In the genomic region with DNA sequence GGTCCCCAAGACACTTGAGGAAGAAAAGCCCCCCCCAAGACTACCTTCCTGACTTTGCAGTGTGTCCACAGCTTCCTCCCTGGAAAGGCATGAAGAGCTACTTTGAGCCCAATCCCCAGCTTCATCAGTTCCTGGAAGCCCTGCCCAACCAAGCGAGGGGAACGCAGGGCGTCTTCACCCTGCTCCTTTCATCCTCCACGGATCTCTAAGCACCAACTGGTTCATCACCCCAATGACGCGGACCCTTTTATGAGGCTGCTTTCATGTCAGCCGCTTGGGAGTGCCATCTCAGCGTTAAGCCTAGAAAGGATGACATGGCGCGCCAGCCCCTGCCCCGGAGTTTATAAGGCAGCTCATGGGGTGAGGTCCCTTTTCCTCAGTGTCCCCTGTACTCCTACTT, we compare ENCODE assay signal across 8 mouse cellular contexts. TPM values are rescaled to one million over a fixed set of nuclear protein-coding genes. Genes with fewer than 3 reads are reported as not detected.
A peak's percentile ranks its signal among the peaks of the same experiment; 100 is the strongest.
DNase-seq lines count a peak whose midpoint lies in the region; ATAC-seq and TF ChIP-seq lines count a peak whose summit lies in the region.

A gene (minus strand): TSS at position 187 of the 400 bp plus-strand sequence.

- H3K9me3 ChIP-seq in ES-Bruce4 (replicated peaks; ENCODE audit: control insufficient read depth, insufficient read depth, low read length, poor library complexity, severe bottlenecking), result no peaks in the 10 kb centered on the region
- H3K9me3 ChIP-seq in forebrain, embryonic 10.5 days, result no peaks in the 10 kb centered on the region
- no peaks in the 10 kb centered on the region for H3K9me3 ChIP-seq in limb, embryonic 13.5 days

- no peak for TF ChIP-seq EP300 in ES-Bruce4 (IDR thresholded peaks at IDR 0.05; ENCODE audit: insufficient read depth, low read depth, low read length)

- no peak for TF ChIP-seq POLR2A in ES-Bruce4 (IDR thresholded peaks at IDR 0.05; ENCODE audit: insufficient read depth, low read length)

- no peaks in the 10 kb centered on the region for H3K36me3 ChIP-seq in ES-Bruce4 (ENCODE audit: control insufficient read depth, insufficient read depth, low read length, poor library complexity, severe bottlenecking)
- peaks cover 26% of the 10 kb centered on the region for H3K36me3 ChIP-seq in forebrain, embryonic 10.5 days (replicated peaks)
- H3K36me3 ChIP-seq in limb, embryonic 13.5 days, result peaks cover 12% of the 10 kb centered on the region

- no peaks in the 10 kb centered on the region for H3K27me3 ChIP-seq in ES-Bruce4 (ENCODE audit: control insufficient read depth, insufficient read depth, low read length, poor library complexity, severe bottlenecking)
- H3K27me3 ChIP-seq in forebrain, embryonic 10.5 days (ENCODE audit: poor library complexity, severe bottlenecking), result no peaks in the 10 kb centered on the region
- H3K27me3 ChIP-seq in limb, embryonic 13.5 days, result no peaks in the 10 kb centered on the region

- no peak for TF ChIP-seq CTCF in ES-Bruce4 (IDR thresholded peaks at IDR 0.05; ENCODE audit: low read depth, low read length)

- 5% methylated on average over 11 of the region's 11 CpGs for WGBS in forebrain, embryonic 10.5 days
- WGBS in limb, embryonic 13.5 days, result 3% methylated on average over 11 of the region's 11 CpGs

- ATAC-seq in limb, embryonic 13.5 days (ENCODE audit: low FRiP score, low read depth), result no peak
- ATAC-seq in neutrophil, adult 5-6 weeks (ENCODE audit: extremely low read depth, insufficient number of reproducible peaks, low FRiP score, poor library complexity, severe bottlenecking), result no peak

- peak within 1 kb of the TSS; percentile 89 for H3K9ac ChIP-seq in ES-Bruce4 (ENCODE audit: low read depth, poor library complexity, severe bottlenecking)
- H3K9ac ChIP-seq in limb, embryonic 13.5 days, result peak within 1 kb of the TSS; percentile 92

- peak within 1 kb of the TSS; percentile 100 for H3K4me3 ChIP-seq in ES-Bruce4 (ENCODE audit: low read depth, low read length)
- H3K4me3 ChIP-seq in forebrain, embryonic 10.5 days, result peak within 1 kb of the TSS; percentile 93
- peak within 1 kb of the TSS; percentile 95 for H3K4me3 ChIP-seq in limb, embryonic 13.5 days

- no peaks in the 10 kb centered on the region for H3K4me1 ChIP-seq in ES-Bruce4 (ENCODE audit: control insufficient read depth, insufficient read depth, low read length)
- H3K4me1 ChIP-seq in forebrain, embryonic 10.5 days, result peaks cover 43% of the 10 kb centered on the region
- peaks cover 32% of the 10 kb centered on the region for H3K4me1 ChIP-seq in limb, embryonic 13.5 days

- H3K27ac ChIP-seq in ES-Bruce4 (ENCODE audit: insufficient read depth, low read length), result peak within 1 kb of the TSS; percentile 95
- H3K27ac ChIP-seq in forebrain, embryonic 10.5 days, result peak within 1 kb of the TSS; percentile 96
- H3K27ac ChIP-seq in limb, embryonic 13.5 days, result peak within 1 kb of the TSS; percentile 95

- DNase-seq in frontal cortex, adult 2 months (ENCODE audit: extremely low spot score in 1 of 2, low spot score in 1 of 2), result no peak
- no peak for DNase-seq in frontal cortex, postnatal 25 days (ENCODE audit: low spot score in 2 of 2)
- DNase-seq in forebrain, embryonic 10.5 days (ENCODE audit: extremely low spot score, low spot score), result no peak
- no peak for DNase-seq in heart, postnatal 4 days
- no peak for DNase-seq in natural killer cell, adult 2 months (ENCODE audit: low spot score in 2 of 2)

- peak within 1 kb of the TSS; percentile 86 for H3K4me2 ChIP-seq in limb, embryonic 13.5 days (replicated peaks)

RNA-seq across cellular contexts. Expression of the gene that starts here (rescaled TPM):
- polyA plus RNA-seq in frontal cortex, adult 2 months (2012; rRNA removed), result 224 and 228 TPM in 2 replicates
- 369 and 376 TPM in 2 replicates for polyA plus RNA-seq in ES-Bruce4 (2011; ENCODE audit: insufficient read depth, insufficient read length, low read depth, missing spikeins)
- polyA plus RNA-seq in forebrain, embryonic 10.5 days (2016; fragmentation: Nextera tagmentation; extraction: Ambion mirVana), result 286 and 289 TPM in 2 replicates
- total RNA-seq in heart, postnatal 4 days (2021), result 100 to 1,000 TPM; 223 to 232 TPM
- 280 and 283 TPM in 2 replicates for polyA plus RNA-seq in limb, embryonic 13.5 days (2015; fragmentation: Nextera tagmentation; extraction: Ambion mirVana)
- total RNA-seq in neutrophil, adult 5-6 weeks (2017), result 520 and 539 TPM in 2 replicates
